Mouse (Mus musculus) ES-E14 (cell line): ENCODE measurements around the gene A730009L09Rik.

Experiments used
- CHD2 ChIP-seq: IDR thresholded peaks from 2 replicates; pipeline ENCODE4 v1.6.1; 2014; ENCODE audit warnings: mild to moderate bottlenecking, low read depth, low read length, inconsistent platforms
- HCFC1 ChIP-seq: IDR thresholded peaks from 2 replicates; pipeline ENCODE4 v1.6.1; 2012; ENCODE audit warnings: low read length, inconsistent platforms, borderline replicate concordance; ENCODE audit not compliant: insufficient read depth
- MAFK ChIP-seq: IDR thresholded peaks from 2 replicates; pipeline ENCODE4 v1.6.1; 2014; ENCODE audit warnings: mild to moderate bottlenecking, low read depth, low read length, inconsistent platforms; ENCODE audit not compliant: insufficient read depth
- ZC3H11A ChIP-seq: IDR thresholded peaks from 2 replicates; pipeline ENCODE4 v1.6.1; 2012; ENCODE audit warnings: low read depth, mild to moderate bottlenecking, inconsistent platforms, low read length, borderline replicate concordance
- ZNF384 ChIP-seq: IDR thresholded peaks from 2 replicates; pipeline ENCODE4 v1.6.1; 2012; ENCODE audit warnings: low read depth, low read length, inconsistent platforms

GRCm38 (mm10) chr16:84465581-84466165 lies 49.2 kb upstream of the A730009L09Rik start:
- TF ChIP-seq ZC3H11A (no peak), CHD2 (no peak), HCFC1 (no peak), MAFK (no peak), ZNF384 (no peak)
